Mouse (Mus musculus): Measurements from ENCODE around the gene Has3. TPM values are rescaled to one million over a fixed set of nuclear protein-coding genes. Genes with fewer than 3 reads are reported as not detected.
"Not testable (repeated sequence)": the region's sequence is repeated elsewhere in the genome, so short reads cannot be mapped to it uniquely, and the experiment has no call there.

The Has3 gene
- polyA plus RNA-seq, 1 experiment from 2014 or later = 0.76 TPM

DNA sequence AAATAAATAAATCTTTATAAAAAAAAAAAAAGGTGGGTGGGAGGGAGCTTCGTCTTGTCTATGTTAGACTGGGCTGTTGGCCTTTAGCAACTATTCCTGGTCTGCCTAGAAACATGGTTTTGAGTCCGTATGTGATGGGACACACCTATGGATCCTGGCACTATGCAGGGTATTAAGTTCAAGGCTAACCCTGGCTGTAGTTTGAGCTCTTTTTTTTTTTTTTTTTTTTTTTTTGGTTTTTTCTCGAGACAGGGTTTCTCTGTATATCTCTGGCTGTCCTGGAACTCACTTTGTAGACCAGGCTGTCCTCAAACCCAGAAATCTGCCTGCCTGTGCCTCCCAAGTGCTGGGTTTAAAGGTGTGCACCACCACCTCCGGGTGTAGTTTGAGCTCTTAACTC lies 54.0 kb downstream of the Has3 start:
- Histone ChIP-seq H3K27ac (peak overlapping the region; percentile 70; the same call in 1 of the 2 replicates), H3K27me3 (no peaks in the 10 kb centered on the region), H3K4me3 (no peak overlapping the region), H3K36me3 (peaks cover 40% of the 10 kb centered on the region), H3K9me3 (no peaks in the 10 kb centered on the region), H3K4me1 (peaks cover 6% of the 10 kb centered on the region; the same call in 1 of the 2 replicates), H3K4me2 (no peak overlapping the region), H3K9ac (no peak overlapping the region)
- 84% methylated on average over 4 of the region's 4 CpGs for WGBS
- no peak for ATAC-seq (ENCODE audit: insufficient number of reproducible peaks, low FRiP score, low TSS enrichment, low read depth)

DNA sequence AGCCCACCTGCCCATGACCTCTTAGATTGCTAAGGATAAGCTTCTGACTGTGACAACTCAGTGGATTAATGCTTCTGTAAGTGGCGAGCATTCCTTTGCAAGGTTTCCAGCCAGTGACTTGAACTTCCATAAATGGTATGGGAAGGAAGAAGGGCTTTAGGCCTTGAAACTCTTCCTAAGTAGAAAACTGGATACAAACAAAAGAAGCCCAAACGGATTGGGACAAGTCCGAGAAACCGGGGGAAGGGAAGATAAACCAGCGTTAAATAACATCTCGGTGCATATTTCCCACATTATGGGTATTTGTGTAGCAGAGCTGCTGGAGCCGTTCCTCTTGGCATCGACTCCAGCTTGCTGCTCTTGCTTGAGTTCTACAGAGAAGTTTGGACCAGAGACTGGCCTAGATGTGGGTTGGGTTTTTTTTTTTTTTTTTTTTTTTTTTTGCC lies 54.9 kb downstream of the Has3 start:
- H3K27ac ChIP-seq = peak overlapping the region; percentile 70
- H3K4me1 ChIP-seq = peaks cover 12% of the 10 kb centered on the region
- H3K36me3 ChIP-seq = peaks cover 31% of the 10 kb centered on the region
- no peaks in the 10 kb centered on the region for H3K9me3 ChIP-seq
- 60% methylated on average over 8 of the region's 8 CpGs for WGBS
- H3K27me3 ChIP-seq = no peaks in the 10 kb centered on the region
- H3K4me2 ChIP-seq = no peak overlapping the region
- no peak overlapping the region for H3K9ac ChIP-seq
- no peak for ATAC-seq (ENCODE audit: insufficient number of reproducible peaks, low FRiP score, low TSS enrichment, low read depth)
- H3K4me3 ChIP-seq = no peak overlapping the region

DNA sequence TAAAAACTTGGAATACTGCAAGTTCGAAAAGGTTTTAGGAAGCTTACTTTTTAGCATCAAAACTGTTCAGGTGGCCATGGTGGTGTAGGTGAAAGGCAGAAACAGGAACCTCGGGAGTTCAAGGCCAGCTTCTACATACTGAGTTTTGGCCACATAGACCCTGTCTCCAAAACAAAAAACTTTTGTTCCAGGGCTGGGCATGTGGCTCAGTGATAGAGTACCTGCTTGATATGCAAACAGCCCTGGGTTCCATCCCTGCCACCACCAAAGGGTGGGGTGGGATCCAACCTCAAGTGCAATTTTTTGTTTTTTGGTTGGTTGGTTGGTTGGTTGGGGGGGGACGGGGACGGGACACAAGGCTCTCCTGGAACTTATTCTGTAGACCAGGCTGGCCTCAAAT lies 55.4 kb downstream of the Has3 start:
- 84% methylated on average over 4 of the region's 4 CpGs for WGBS
- Histone ChIP-seq H3K27ac (no peak overlapping the region), H3K9me3 (no peaks in the 10 kb centered on the region), H3K4me1 (peaks cover 13% of the 10 kb centered on the region), H3K4me2 (no peak overlapping the region), H3K4me3 (no peak overlapping the region), H3K36me3 (peaks cover 26% of the 10 kb centered on the region), H3K9ac (no peak overlapping the region), H3K27me3 (no peaks in the 10 kb centered on the region)
- ATAC-seq (ENCODE audit: insufficient number of reproducible peaks, low FRiP score, low TSS enrichment, low read depth) = no peak

DNA sequence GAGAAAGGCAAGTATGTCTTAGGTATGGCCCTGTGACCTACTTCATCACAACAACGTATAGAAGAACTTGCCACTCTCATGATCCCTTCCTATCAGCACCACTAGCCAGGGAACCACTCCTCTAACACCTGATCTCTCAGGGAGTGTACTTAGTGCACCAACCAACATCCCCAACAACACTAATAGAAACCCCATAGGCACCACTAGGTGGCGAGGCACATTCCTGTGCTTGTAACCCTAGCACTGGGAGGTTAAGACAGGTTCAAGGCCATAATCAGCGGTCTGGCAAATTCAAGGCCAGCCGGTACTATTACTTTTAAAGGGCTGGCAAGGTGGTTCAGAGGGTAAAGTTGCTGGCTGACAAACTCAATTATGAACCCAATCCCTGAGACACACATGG lies 57.2 kb downstream of the Has3 start:
- H3K9me3 ChIP-seq = no peaks in the 10 kb centered on the region
- ATAC-seq (ENCODE audit: insufficient number of reproducible peaks, low FRiP score, low TSS enrichment, low read depth) = no peak
- H3K4me1 ChIP-seq = peaks cover 23% of the 10 kb centered on the region
- H3K4me3 ChIP-seq = no peak overlapping the region
- no peak overlapping the region for H3K27ac ChIP-seq
- H3K4me2 ChIP-seq = no peak overlapping the region
- no peak overlapping the region for H3K9ac ChIP-seq
- H3K36me3 ChIP-seq = peaks cover 13% of the 10 kb centered on the region
- WGBS = 51% methylated on average over 4 of the region's 4 CpGs
- no peaks in the 10 kb centered on the region for H3K27me3 ChIP-seq

DNA sequence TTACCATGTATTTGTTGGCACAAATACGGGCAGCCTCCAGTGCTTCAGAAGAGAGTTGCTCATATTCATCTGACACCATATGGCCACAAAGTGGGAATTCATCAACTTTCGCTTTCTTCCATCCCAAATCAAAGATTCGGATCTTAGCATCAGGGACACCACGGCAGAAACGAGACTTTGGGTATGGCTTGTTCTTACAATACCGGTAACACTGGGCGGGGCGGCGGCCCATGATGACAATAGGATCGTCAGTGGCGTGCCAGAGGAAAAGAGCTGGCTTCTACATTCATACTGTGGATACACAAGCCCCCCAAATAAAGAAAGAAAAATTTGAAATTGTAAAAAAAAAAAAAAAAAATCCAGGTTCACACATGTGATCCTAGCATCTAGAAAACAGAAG lies 58.1 kb downstream of the Has3 start:
- not testable (repeated sequence) for H3K27ac ChIP-seq; H3K9ac ChIP-seq; ATAC-seq (ENCODE audit: insufficient number of reproducible peaks, low FRiP score, low TSS enrichment, low read depth); H3K4me2 ChIP-seq; H3K27me3 ChIP-seq; H3K9me3 ChIP-seq; H3K4me3 ChIP-seq; H3K36me3 ChIP-seq
- WGBS = 96% methylated on average over 11 of the region's 11 CpGs
- peaks cover 31% of the 10 kb centered on the region for H3K4me1 ChIP-seq

DNA sequence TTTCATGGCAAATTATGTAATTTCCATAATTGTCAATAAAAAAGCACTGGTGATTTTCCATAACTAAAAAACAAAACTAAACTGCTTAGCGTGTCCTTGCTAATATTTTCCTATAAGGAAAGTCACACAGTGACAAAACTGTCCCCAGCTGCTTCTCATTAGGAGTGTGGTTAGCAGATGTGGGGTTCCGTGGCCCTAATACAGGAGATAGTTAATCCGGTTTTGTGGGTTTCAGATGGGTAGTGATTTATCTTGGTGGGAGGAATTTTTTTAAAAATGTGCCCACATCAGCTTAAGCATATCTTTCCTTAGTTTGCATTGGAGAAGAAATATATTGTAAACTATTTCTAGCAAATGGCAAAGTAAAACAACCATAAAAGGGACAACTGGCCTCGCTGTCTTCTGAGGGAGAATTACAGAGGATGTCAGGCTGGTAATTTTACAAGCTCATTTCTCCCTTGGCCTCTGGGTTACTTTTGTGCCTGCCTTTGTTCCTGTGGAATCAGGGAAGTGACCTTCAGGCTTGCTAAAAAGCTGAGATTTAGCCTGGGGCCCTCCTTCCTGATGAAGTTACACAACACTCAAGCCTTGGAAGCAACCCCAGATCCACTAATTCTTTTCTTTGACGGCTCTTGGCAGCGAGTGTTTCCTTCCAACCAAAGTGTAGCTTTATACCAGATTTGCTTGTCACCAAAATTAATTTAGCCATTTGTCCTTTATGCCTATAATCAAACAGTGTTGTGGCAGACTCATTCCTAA lies 59.3 kb downstream of the Has3 start:
- Histone ChIP-seq H3K9ac (no peak overlapping the region), H3K4me3 (no peak overlapping the region), H3K27ac (peak overlapping the region; percentile 34; the same call in 1 of the 2 replicates), H3K9me3 (no peaks in the 10 kb centered on the region), H3K27me3 (no peaks in the 10 kb centered on the region; the same call in 1 of the 2 replicates), H3K36me3 (no peaks in the 10 kb centered on the region; the same call in 1 of the 2 replicates), H3K4me1 (peaks cover 30% of the 10 kb centered on the region), H3K4me2 (no peak overlapping the region)
- WGBS = 13% methylated on average over 6 of the region's 6 CpGs
- ATAC-seq (ENCODE audit: insufficient number of reproducible peaks, low FRiP score, low TSS enrichment, low read depth) = no peak

DNA sequence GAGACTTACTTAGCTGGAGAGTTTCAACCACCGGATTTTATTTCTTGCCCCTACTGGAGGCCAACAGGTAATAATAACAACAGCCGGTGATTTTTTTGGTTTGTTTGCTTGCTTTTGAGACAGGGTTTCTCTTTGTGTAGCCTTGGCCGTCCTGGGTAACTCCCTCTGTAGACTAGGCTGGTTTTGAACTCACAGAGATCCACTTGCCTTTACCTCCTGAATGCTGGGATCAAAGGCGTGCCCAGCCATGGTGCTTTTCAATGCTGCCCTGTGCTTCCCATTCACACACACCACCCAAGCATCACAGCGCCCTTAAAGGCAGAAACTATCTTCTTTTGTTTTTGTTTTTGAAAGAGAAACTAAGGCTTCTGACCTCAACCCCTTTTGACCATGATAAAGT lies 59.9 kb downstream of the Has3 start:
- H3K4me2 ChIP-seq = no peak overlapping the region

DNA sequence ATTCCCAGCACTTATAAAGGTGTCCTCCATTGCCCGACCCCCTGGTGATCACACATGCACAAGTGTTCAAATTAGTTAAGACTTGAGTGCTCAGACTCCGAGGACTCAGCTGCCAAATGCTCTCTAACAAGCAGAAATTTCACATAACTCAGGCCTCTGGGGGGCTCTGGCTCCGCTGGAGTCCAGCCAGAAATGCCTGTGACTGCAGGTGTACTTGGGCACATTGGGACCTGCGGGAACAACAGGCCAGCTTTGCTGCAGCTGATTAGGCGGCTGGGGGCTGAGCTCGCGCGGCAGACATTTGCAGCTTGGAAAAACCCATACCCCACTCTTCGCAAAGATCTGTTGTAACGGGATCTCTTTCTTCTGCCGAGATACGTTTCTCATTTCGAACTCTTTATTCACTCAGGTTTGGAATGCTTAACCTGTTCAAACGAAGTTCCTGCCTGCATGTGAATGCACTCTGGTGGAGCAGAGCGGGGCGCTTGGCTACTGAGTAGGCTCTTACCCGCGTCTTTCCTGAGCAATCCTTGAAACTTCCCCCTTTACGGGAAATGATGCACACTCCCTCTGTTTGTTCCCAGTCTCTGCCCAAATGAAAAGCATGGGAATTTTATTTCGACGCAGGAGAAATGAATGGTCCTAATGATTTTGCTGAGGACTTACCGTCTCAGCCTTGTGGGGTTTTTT lies 62.5 kb downstream of the Has3 start:
- peak overlapping the region; percentile 57 for H3K27ac ChIP-seq
- H3K9ac ChIP-seq = no peak overlapping the region
- no peaks in the 10 kb centered on the region; the same call in 1 of the 2 replicates for H3K27me3 ChIP-seq
- H3K4me2 ChIP-seq = peak overlapping the region; percentile 41
- H3K36me3 ChIP-seq = no peaks in the 10 kb centered on the region
- H3K9me3 ChIP-seq = no peaks in the 10 kb centered on the region
- peaks cover 37% of the 10 kb centered on the region for H3K4me1 ChIP-seq
- H3K4me3 ChIP-seq = peak overlapping the region; percentile 21
- 5% methylated on average over 22 of the region's 22 CpGs for WGBS
- no peak for ATAC-seq (ENCODE audit: insufficient number of reproducible peaks, low FRiP score, low TSS enrichment, low read depth)

More for the DNA sequence above, 59.9 kb downstream of the Has3 start:
- H3K9ac ChIP-seq = no peak overlapping the region
- no peak overlapping the region for H3K4me3 ChIP-seq
- no peak overlapping the region for H3K27ac ChIP-seq
- H3K4me1 ChIP-seq = peaks cover 25% of the 10 kb centered on the region
- no peaks in the 10 kb centered on the region for H3K9me3 ChIP-seq
- ATAC-seq (ENCODE audit: insufficient number of reproducible peaks, low FRiP score, low TSS enrichment, low read depth) = no peak
- H3K27me3 ChIP-seq = no peaks in the 10 kb centered on the region; the same call in 1 of the 2 replicates
- WGBS = 65% methylated on average over 5 of the region's 5 CpGs
- H3K36me3 ChIP-seq = no peaks in the 10 kb centered on the region; the same call in 1 of the 2 replicates

DNA sequence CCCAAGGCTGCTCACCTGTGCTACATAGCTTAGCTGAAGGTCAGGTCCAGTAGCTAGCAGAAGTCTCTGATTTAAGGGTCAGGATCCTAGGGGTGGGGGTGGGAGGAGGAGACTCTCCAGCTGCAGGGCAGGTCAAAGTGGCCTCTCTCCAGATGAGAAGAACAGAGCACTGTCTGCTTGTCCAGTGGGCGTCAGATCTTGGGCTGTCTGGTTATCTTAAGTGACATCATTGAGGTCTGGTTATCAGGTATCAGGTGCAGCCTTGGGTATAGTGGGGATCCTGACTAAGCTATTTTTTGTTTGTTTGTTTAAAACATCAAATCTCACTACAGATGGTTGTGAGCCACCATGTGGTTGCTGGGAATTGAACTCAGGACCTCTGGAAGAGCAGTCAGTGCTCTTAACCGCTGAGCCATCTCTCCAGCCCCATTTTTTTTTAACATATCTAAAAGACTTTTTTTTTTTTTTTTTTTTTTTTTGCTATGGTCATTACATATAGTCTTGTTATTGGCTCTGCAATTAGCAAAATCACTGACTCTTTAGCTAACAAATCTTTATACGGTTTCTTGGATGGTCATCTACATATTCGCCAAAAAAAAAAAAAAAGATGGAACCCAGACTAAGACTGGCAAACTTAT lies 63.6 kb downstream of the Has3 start:
- H3K4me1 ChIP-seq = peaks cover 46% of the 10 kb centered on the region

More for the DNA sequence above, 63.6 kb downstream of the Has3 start:
- Histone ChIP-seq H3K4me3 (no peak overlapping the region), H3K36me3 (no peaks in the 10 kb centered on the region), H3K4me2 (no peak overlapping the region), H3K27me3 (no peaks in the 10 kb centered on the region; the same call in 1 of the 2 replicates), H3K27ac (no peak overlapping the region), H3K9ac (no peak overlapping the region), H3K9me3 (no peaks in the 10 kb centered on the region)
- no peak for ATAC-seq (ENCODE audit: insufficient number of reproducible peaks, low FRiP score, low TSS enrichment, low read depth)
- WGBS = 83% methylated on average over 4 of the region's 4 CpGs

Other genes starting within 250 kb of the Has3 start
- gene Tango6, start 187.2 kb upstream of the Has3 start, polyA plus RNA-seq (2015; fragmentation: Nextera tagmentation; extraction: Ambion mirVana) = 8.2 and 8.9 TPM in 2 replicates
- 62.5 and 64.0 TPM in 2 replicates for gene Utp4, start 23.4 kb downstream of the Has3 start, polyA plus RNA-seq (2015; fragmentation: Nextera tagmentation; extraction: Ambion mirVana)
- gene Sntb2, start 65.5 kb downstream of the Has3 start, polyA plus RNA-seq (2015; fragmentation: Nextera tagmentation; extraction: Ambion mirVana) = 14.9 and 17.8 TPM in 2 replicates
- 71.3 and 79.3 TPM in 2 replicates for gene Vps4a, start 161.0 kb downstream of the Has3 start, polyA plus RNA-seq (2015; fragmentation: Nextera tagmentation; extraction: Ambion mirVana)
- gene Pdf, start 178.4 kb downstream of the Has3 start, polyA plus RNA-seq (2015; fragmentation: Nextera tagmentation; extraction: Ambion mirVana) = 43.8 and 47.2 TPM in 2 replicates
- gene Cog8, start 186.4 kb downstream of the Has3 start, polyA plus RNA-seq (2015; fragmentation: Nextera tagmentation; extraction: Ambion mirVana) = 37.1 and 39.9 TPM in 2 replicates
- gene Nip7, start 186.6 kb downstream of the Has3 start, polyA plus RNA-seq (2015; fragmentation: Nextera tagmentation; extraction: Ambion mirVana) = 82.9 TPM in 2 replicates
- not detected in 2 replicates for gene Tmed6, start 195.4 kb downstream of the Has3 start, polyA plus RNA-seq (2015; fragmentation: Nextera tagmentation; extraction: Ambion mirVana)
- gene Terf2, start 226.3 kb downstream of the Has3 start, polyA plus RNA-seq (2015; fragmentation: Nextera tagmentation; extraction: Ambion mirVana) = 16.5 and 18.2 TPM in 2 replicates